23 mouse cellular contexts compared by ENCODE assay signal in the genomic region with DNA sequence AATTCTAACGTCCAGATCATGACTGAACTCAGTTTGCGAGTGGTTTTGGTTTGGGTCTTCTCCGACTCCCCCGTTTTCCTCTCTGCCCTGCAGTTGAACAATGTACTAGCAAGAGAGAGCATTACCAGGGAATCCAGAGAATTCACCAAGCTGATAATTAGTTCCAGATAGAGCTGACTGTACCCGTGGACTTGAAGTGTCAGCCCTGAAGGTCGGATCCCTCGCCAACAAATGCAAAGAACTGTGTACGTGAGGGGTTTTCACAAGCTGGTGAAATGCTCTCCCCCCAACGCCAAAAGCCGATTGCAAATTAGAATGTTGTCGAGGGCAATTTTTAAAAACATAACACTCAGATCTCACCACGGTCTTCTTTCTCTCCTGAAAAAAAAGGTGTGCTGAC. TPM values are rescaled to one million over a fixed set of nuclear protein-coding genes. Genes with fewer than 3 reads are reported as not detected.
DNase-seq lines count a peak whose midpoint lies in the region; ATAC-seq lines count a peak whose summit lies in the region.
"Had no signal": no experiment of that assay in that cellular context is flagged by ENCODE, and none has a peak within 500 bp of the region (broad histone marks: within the 10 kb centered on the region; RNA-seq: fewer than 3 reads in every experiment).

No protein-coding gene starts in this region.

- H3K36me3 ChIP-seq in heart, embryonic 10.5 days: peaks cover 14% of the 10 kb centered on the region; the same call in 1 of the 2 replicates
- H3K36me3 ChIP-seq in heart, embryonic 15.5 days: 0 out of 2 replicates have a peak, but pooled peaks cover 5% of the 10 kb centered on the region
- no peaks in the 10 kb centered on the region for H3K36me3 ChIP-seq in limb, embryonic 11.5 days (ENCODE audit: control insufficient read depth, insufficient read depth, low read length)
- no peaks in the 10 kb centered on the region for H3K36me3 ChIP-seq in midbrain, embryonic 16.5 days (ENCODE audit: control insufficient read depth, insufficient read depth, low read length)
- H3K36me3 ChIP-seq: forebrain, embryonic 15.5 days; hindbrain, embryonic 12.5 days; kidney, embryonic 15.5 days; neural tube, embryonic 15.5 days had no signal

- no peak for DNase-seq in heart, embryonic 10.5 days (ENCODE audit: low spot score)
- no peak for DNase-seq in heart, adult 9 months (ENCODE audit: low spot score in 2 of 2)
- peak; percentile 49 for DNase-seq in embryo, embryonic 11 days
- DNase-seq in limb, embryonic 11.5 days (ENCODE audit: low spot score): no peak
- DNase-seq in testis, postnatal 14 days (ENCODE audit: low spot score): no peak
- DNase-seq: adrenal gland, postnatal 25 days; cerebellum, adult 11 months; cerebellum, postnatal 10 days; gastrocnemius, postnatal 36 days; lung, adult 18-20 months; lung, postnatal 14 days; midbrain, embryonic 14.5 days; spleen, adult 18-20 months; thymus, adult 18-20 months had no signal

- H3K9me3 ChIP-seq in heart, embryonic 10.5 days: no peaks in the 10 kb centered on the region
- no peaks in the 10 kb centered on the region for H3K9me3 ChIP-seq in heart, embryonic 15.5 days (replicated peaks)
- no peaks in the 10 kb centered on the region for H3K9me3 ChIP-seq in limb, embryonic 11.5 days (ENCODE audit: control insufficient read depth, low read length)
- H3K9me3 ChIP-seq in midbrain, embryonic 16.5 days (replicated peaks; ENCODE audit: control insufficient read depth, low read length, poor library complexity, severe bottlenecking): no peaks in the 10 kb centered on the region
- H3K9me3 ChIP-seq: embryonic facial prominence, embryonic 13.5 days; forebrain, embryonic 15.5 days; hindbrain, embryonic 12.5 days; kidney, embryonic 15.5 days; neural tube, embryonic 15.5 days had no signal

- 41% methylated on average over 12 of the region's 12 CpGs for WGBS in heart, embryonic 10.5 days
- WGBS in heart, embryonic 15.5 days: 41% methylated on average over 12 of the region's 12 CpGs
- 28% methylated on average over 12 of the region's 12 CpGs for WGBS in limb, embryonic 11.5 days
- WGBS in midbrain, embryonic 16.5 days: 83% methylated on average over 12 of the region's 12 CpGs

- peaks cover 58% of the 10 kb centered on the region for H3K4me1 ChIP-seq in heart, embryonic 10.5 days
- H3K4me1 ChIP-seq in heart, embryonic 15.5 days (replicated peaks): peaks cover 50% of the 10 kb centered on the region
- H3K4me1 ChIP-seq in limb, embryonic 11.5 days (ENCODE audit: control insufficient read depth, insufficient read depth, low read length): peaks cover 31% of the 10 kb centered on the region
- peaks cover 3% of the 10 kb centered on the region; the same call in 1 of the 2 replicates for H3K4me1 ChIP-seq in midbrain, embryonic 16.5 days (ENCODE audit: control insufficient read depth, insufficient read depth, low read length)

- no peaks in the 10 kb centered on the region for H3K27me3 ChIP-seq in heart, embryonic 10.5 days (ENCODE audit: insufficient read depth, poor library complexity, severe bottlenecking)
- no peaks in the 10 kb centered on the region for H3K27me3 ChIP-seq in heart, embryonic 15.5 days
- no peaks in the 10 kb centered on the region for H3K27me3 ChIP-seq in limb, embryonic 11.5 days (ENCODE audit: control insufficient read depth, insufficient read depth, low read length)
- no peaks in the 10 kb centered on the region for H3K27me3 ChIP-seq in midbrain, embryonic 16.5 days (ENCODE audit: control insufficient read depth, insufficient read depth, low read depth, low read length)
- H3K27me3 ChIP-seq: CH12.LX; embryonic facial prominence, embryonic 13.5 days; forebrain, embryonic 15.5 days; hindbrain, embryonic 12.5 days; neural tube, embryonic 15.5 days had no signal

- peak overlapping the region; percentile 23; the same call in 1 of the 2 replicates for H3K9ac ChIP-seq in heart, embryonic 15.5 days
- H3K9ac ChIP-seq in limb, embryonic 11.5 days (ENCODE audit: low read length): no peak overlapping the region
- no peak overlapping the region for H3K9ac ChIP-seq in midbrain, embryonic 16.5 days (ENCODE audit: low read depth, low read length)
- H3K9ac ChIP-seq: embryonic facial prominence, embryonic 13.5 days; forebrain, embryonic 15.5 days; hindbrain, embryonic 12.5 days; kidney, embryonic 15.5 days; neural tube, embryonic 15.5 days had no signal

- peak overlapping the region; percentile 39 for H3K4me2 ChIP-seq in heart, embryonic 15.5 days
- H3K4me2 ChIP-seq in limb, embryonic 11.5 days (ENCODE audit: low read depth, severe bottlenecking): peak overlapping the region; percentile 4; the same call in 1 of the 2 replicates
- no peak overlapping the region for H3K4me2 ChIP-seq in midbrain, embryonic 16.5 days (ENCODE audit: low read length)
- H3K4me2 ChIP-seq: embryonic facial prominence, embryonic 13.5 days; forebrain, embryonic 15.5 days; hindbrain, embryonic 12.5 days; neural tube, embryonic 15.5 days had no signal

- H3K27ac ChIP-seq in heart, embryonic 10.5 days: peak overlapping the region; percentile 85
- peak overlapping the region; percentile 95 for H3K27ac ChIP-seq in heart, embryonic 15.5 days
- H3K27ac ChIP-seq in limb, embryonic 11.5 days (replicated peaks; ENCODE audit: low read depth, low read length): no peak overlapping the region; the same call in 1 of the 2 replicates
- no peak overlapping the region for H3K27ac ChIP-seq in midbrain, embryonic 16.5 days (ENCODE audit: low read length)
- H3K27ac ChIP-seq: embryonic facial prominence, embryonic 13.5 days; forebrain, embryonic 15.5 days; hindbrain, embryonic 12.5 days; neural tube, embryonic 15.5 days had no signal

- no peak for ATAC-seq in heart, embryonic 15.5 days (replicated peaks; ENCODE audit: insufficient number of reproducible peaks, insufficient read depth, low FRiP score, low read depth)
- ATAC-seq in limb, embryonic 11.5 days (ENCODE audit: insufficient number of reproducible peaks, low FRiP score, low TSS enrichment, low read depth): no peak
- no peak for ATAC-seq in midbrain, embryonic 16.5 days
- ATAC-seq: forebrain, embryonic 15.5 days; inflammation-experienced regulatory T-cells, adult 6 months had no signal

- no peak overlapping the region; the same call in 1 of the 2 replicates for H3K4me3 ChIP-seq in heart, embryonic 10.5 days
- H3K4me3 ChIP-seq in heart, embryonic 15.5 days: 0 out of 2 replicates have a peak overlapping the region, but pooled peaks have one; percentile 3
- no peak overlapping the region for H3K4me3 ChIP-seq in limb, embryonic 11.5 days (ENCODE audit: low read depth, low read length)
- H3K4me3 ChIP-seq in midbrain, embryonic 16.5 days (ENCODE audit: low read depth, low read length): no peak overlapping the region
- H3K4me3 ChIP-seq: embryonic facial prominence, embryonic 13.5 days; forebrain, embryonic 15.5 days; hindbrain, embryonic 12.5 days; kidney, embryonic 15.5 days; neural tube, embryonic 15.5 days had no signal

RNA-seq across cellular contexts. Expression of gene Msrb3, which starts 24.6 kb away (rescaled TPM):
- 15.4 and 20.6 TPM in 2 replicates for polyA plus RNA-seq in heart, embryonic 10.5 days (2016; fragmentation: Nextera tagmentation; extraction: Ambion mirVana)
- 35.4 and 35.5 TPM in 2 replicates for polyA plus RNA-seq in heart, embryonic 15.5 days (2015; fragmentation: Nextera tagmentation; extraction: Ambion mirVana)
- 7.5 and 7.8 TPM in 2 replicates for polyA plus RNA-seq in limb, embryonic 11.5 days (2014; fragmentation: Nextera tagmentation; extraction: Ambion mirVana)
- 1.0 and 1.3 TPM in 2 replicates for polyA plus RNA-seq in midbrain, embryonic 16.5 days (2015; fragmentation: Nextera tagmentation; extraction: Ambion mirVana)

Comparison
In these comparisons a context has a peak if more than half of its experiments do, and no peak if none do; other contexts are left out.
1. H3K27ac ChIP-seq: peak in heart, embryonic 10.5 days (single experiment) and heart, embryonic 15.5 days (single experiment); none in limb, embryonic 11.5 days (single experiment) and midbrain, embryonic 16.5 days (single experiment).